Mouse (Mus musculus): ENCODE data around the gene Rfx1.

Rfx1 gene

DNA sequence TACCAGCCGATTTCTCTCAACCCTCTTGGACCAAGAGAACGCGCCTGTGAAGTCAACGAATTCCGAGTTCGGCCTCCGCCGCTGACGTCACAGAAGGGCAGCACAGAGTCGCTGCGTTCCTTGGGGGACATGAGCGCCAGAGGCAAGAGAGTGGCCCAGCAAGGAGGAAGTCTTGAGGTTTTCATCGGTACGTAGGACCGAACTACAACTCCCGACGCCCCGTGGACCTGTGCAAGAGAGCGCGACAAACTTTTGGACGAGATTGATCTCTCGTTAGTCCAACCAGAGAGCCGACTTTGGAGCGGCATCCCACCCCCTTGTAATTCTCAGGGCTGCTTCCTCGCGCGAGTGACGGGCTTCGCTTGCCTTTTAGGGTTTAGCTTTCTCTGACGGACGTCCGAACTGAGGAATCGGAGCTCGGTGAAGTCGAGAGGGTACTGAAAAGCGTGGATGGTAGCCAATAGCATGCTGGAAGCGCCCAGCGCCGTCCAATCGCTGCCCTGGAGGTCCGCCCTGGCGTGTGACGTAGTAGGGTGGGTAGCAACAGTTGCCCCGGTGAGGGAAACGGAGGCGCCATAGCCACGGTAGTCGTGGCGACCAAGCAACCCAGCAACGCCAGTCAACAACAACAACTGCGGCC lies at the start of gene Rfx1:
Rfx1 (plus strand) TSS at position 544 of the 640 bp plus-strand sequence.
- in situ Hi-C loops (cut with MboI; ENCODE audit: unreplicated experiment in 2 of 2): no loop called here

DNA sequence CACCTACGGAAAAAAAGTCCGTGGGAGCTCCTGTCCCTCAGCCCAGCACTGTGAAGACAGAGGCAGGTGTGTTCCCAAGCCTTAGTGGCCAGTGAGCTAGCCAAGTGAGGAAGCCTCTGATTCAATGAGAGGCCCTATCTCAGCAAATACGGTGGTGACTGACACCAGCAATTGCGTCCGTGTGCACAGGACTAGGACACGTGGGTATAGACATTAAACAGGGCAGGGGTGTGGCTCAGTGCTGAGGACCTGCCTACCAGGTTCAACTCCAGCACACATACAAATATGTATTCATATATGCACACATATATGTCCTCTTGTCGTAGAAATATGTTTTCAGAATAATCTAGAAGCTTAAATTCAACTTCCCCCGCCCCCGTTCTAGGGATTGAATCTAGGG lies 46.9 kb upstream of the Rfx1 start:
- in situ Hi-C loops (cut with MboI; ENCODE audit: unreplicated experiment in 2 of 2): no loop called here

DNA sequence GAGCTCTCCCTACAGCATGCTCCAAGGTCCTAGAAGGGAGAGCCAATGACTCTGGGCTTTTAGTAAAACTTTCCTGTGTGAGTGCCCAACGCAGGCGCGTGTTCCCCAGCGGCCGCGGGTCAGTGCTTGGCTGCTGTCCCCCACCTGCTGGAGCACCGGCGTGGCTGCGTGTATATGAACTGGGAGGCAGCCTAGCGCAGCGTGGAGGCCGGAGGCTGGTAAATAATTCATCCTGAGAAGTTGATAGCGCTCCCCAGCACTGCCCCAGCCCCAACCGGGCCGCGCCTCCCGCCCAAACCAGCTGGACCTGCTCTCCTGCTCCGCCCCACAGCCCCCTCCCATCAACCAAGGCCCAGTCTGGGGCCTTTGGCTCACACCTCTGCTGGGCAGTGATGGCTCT lies 45.5 kb upstream of the Rfx1 start, which contains the start of gene Palm3:
Palm3 (plus strand) TSS at position 376 of the 400 bp plus-strand sequence.
- in situ Hi-C loops (cut with MboI; ENCODE audit: unreplicated experiment in 2 of 2): no loop called here

DNA sequence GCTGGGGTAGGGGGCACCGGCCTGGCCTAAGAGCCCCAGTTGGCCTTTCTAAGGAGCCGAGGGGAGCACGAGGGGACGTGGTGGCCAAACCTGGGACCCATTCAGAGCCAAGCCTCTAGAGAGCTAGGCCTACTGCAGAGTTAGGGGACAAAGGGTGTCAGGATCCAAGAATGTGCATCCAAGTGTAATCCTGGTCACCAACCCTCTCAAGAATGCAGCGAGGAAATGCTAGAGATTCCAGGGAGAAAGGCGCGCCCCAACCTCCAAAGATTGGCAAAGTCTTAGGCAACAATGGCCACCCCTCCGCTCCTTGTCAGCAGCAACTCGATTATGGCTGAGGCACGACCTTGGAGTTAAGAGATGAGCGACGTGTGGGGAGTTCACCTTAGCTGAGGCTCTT lies 45.1 kb upstream of the Rfx1 start:
- in situ Hi-C loops (cut with MboI; ENCODE audit: unreplicated experiment in 2 of 2): no loop called here

DNA sequence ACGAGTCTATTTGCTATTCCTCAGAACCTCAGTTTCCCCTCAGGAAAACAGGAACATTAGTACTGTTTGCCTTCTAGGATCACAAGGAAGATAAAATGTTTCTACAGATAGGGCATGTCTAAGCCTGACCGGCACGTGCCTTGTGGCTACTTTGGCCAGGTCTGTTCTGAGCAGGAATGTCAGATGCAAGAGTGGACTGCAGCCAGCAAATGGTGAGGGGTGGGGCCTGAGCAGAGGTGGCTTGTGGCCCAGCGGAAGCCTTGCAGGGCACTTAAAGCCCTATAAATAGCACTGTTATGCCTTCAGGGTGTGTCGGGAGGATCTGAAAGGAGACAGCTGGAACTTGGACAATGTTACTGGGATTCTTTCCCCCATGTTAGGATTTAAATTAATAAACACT lies 43.5 kb upstream of the Rfx1 start:
- in situ Hi-C loops (cut with MboI; ENCODE audit: unreplicated experiment in 2 of 2): no loop called here

DNA sequence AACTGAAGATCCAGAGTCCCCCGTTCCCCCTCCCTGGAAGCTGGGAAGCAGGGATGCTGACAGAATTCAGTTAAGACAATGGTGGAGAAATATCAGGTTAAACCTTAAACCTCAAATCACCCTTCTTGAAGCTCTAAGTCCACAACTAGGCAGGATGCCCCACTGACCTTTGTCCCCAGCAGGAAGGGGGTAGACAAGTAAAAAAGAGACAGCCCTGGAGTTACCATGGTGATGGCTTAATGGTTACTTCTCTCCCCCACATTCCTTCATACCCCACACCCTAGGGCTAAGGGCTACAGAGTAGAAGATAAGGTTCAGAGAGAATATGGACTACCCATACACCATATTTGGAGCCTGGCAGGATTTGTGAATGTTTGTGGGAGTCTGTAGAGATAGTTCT lies 43.0 kb upstream of the Rfx1 start:
- in situ Hi-C loops (cut with MboI; ENCODE audit: unreplicated experiment in 2 of 2): no loop called here

DNA sequence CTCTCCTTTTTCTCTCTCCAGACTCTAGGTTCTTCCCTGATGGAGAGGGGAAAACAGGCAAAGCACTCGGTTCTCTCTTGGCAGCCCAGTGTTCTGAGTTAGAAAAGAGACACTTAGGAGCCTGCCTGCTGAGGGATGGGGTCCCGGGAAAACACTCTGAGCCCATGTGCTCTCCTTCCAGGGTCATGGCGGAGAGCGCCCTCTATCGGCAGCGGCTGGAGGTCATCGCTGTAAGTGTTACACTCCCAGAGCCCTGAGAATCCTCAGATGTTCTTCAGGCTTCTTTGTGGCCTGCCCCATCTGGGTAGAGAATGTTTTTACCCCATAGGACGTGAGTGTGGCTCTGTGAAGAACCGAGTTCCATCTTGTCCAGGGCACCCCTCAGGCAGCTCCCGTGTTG lies 42.5 kb upstream of the Rfx1 start:
- in situ Hi-C loops (cut with MboI; ENCODE audit: unreplicated experiment in 2 of 2): no loop called here

DNA sequence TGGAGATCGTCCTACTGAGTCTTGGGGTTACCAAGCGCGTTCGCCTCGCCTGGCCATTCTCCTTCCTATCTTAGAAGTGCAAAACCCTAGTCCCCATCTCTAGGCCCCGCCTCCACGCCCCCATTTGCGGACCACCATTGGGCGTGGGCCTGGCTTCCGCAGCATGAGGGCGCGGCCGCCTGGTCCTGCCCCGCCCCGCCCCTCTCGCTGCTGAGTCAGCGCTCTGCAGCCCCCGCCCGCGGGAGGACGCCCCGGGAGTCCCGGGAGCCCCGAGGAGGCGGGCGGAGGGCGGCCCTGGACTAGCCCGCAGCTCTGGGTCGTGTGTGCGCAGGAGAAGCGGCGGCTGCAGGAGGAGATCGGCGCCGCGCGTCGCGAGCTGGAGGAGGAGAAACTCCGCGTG lies 40.8 kb upstream of the Rfx1 start:
- in situ Hi-C loops (cut with MboI; ENCODE audit: unreplicated experiment in 2 of 2): no loop called here

DNA sequence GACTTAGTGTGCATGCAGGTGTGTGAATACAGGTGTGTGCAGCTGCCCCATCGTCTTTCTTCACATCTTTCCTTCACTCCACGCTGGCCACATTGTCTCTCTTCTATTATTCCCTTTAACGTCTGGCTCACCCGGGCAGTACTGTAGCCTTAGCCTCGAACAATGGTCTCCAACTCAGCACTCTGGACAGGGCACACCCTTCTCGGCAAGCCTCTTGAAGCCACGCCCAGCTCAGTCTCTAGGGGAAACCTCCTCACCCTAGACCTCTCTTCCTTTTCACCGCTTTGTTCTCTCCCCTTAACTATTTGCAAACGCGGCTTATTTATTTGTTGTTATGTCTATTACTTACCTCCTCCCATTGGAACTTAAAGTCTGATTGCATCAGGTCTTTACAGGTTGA lies 39.2 kb upstream of the Rfx1 start:
- in situ Hi-C loops (cut with MboI; ENCODE audit: unreplicated experiment in 2 of 2): no loop called here

DNA sequence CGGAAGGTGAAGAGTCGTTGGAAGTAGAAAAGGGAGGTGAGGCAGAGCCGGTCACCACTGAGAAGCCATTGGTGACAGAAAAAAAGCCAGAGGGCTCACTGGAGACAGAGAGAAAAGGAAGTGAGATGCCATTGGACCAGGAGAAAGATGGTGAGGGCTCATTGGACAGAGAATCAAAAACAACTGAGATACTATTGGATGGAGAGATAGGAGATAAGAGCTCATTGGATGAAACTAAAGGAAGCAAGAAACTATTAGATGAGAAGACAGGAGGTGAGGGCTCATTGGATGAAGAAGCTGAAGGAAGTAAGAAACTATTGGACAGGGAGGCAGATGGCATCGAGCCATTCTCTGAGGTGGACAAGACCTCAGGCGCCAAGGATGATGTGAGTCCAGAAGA lies 37.4 kb upstream of the Rfx1 start:
- in situ Hi-C loops (cut with MboI; ENCODE audit: unreplicated experiment in 2 of 2): no loop called here

DNA sequence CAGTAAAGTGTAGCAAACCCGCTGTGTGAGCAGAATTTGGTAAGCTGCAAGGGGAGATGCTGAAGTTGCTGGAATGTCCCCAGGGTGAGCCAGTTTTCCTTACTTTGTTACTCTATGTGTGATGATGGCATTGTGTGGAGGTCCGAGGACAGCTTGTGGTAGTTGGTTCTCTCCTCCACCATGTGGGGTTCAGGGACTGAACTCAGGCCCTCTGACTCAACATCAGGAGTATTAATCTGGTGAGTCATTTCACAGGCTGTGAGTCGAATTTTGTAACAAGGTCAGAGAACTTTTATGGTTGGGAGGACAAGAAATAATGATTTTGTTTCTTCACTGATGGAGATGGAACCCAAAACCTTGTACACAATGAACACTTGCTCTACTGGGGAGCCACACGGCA lies 33.9 kb upstream of the Rfx1 start:
- in situ Hi-C loops (cut with MboI; ENCODE audit: unreplicated experiment in 2 of 2): no loop called here

DNA sequence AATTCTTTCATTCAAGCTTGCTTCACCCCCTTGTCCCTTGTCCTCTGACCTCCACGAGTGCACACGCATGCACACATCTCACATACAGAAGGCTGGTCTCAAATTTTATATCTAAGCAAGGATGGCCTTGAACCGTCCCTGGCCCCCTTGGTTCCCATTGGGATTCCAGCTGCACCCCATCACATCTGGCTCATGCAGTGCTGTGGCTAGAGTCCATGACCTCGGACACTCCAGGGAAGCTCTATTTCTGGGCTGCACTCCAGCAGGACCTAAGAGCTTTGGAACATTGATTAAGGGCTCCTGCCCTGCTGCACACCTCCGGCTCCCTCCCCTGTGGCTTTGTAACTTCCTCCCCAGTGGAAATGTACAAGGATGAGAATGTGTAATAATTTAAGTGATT lies 28.6 kb upstream of the Rfx1 start:
- in situ Hi-C loops (cut with MboI; ENCODE audit: unreplicated experiment in 2 of 2): loop anchor here (5.0 kb wide), 4 partner anchors 134 to 319 kb away; partner anchors contain the start of gene Ccdc130 (in 1 of the 2)

DNA sequence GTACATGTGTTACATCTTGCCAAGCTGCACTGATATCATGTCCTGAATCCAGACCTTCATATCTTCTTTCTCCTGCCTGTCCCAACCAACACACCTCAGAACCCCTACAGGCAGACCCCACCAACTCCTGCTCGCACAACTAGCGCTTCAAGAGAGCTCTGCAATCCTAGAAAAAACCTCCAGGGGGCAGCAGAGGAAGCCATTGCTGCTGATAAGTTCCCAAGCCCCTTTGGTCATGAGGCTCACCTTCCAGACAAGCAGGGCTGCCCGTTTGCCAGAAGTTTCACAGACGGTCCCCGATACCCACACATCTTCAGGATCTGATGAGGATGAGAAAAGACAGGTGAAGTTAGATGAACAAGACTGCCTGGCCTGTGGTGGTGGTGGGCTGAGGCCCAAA lies 27.6 kb upstream of the Rfx1 start:
- in situ Hi-C loops (cut with MboI; ENCODE audit: unreplicated experiment in 2 of 2): loop anchor here (5.0 kb wide), 4 partner anchors 133 to 318 kb away; partner anchors contain the start of gene Ccdc130 (in 1 of the 2)

DNA sequence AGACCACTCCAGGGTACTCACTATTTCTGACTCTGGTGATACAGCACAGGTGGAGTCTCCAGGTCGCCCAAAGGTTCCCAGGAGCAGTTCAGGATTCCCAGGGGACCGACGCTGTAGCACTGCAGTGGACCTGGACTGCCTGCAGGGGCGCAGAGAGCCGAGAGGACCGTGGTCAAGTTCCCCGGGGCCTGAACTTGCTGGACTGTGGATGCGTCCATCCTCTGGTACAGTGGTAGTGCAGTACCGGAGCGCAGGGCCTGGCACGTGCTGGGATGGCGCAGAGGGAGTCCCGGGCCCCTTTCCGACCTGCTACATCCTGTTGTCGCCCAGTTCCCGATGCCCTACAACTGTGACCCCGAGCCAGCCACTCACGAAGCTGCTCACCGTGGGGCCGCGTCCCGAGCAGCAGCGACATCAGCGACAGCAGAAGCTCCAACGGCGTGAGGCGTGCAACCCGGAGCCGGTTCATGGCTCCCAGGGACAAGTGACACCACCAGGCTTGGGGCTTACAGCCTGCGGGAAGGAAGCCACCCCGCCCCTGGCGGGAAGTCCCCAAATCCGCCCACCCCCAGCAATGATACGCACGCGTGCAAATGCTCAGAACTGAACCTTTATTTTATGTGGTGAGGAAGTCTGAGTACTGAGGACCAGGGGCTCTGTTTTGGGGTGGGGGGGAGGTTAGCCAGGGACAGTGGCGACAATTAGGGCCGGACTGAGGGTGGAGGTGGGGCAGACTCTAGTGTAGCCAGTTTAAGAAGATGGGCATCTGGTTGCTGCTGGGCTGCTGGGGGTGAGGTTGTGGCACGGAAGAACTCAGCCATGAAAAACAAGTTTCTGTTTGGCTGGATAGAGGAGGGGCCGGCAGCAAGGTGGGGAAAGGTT lies 24.3 kb upstream of the Rfx1 start, which contains the start of gene Il27ra:
Il27ra (minus strand) TSS at position 524 of the 882 bp plus-strand sequence.
- in situ Hi-C loops (cut with MboI; ENCODE audit: unreplicated experiment in 2 of 2): loop anchor here (5.0 kb wide), 2 partner anchors 55 to 60 kb away; partner anchors contain the start of gene Dcaf15 (in 1 of the 2)

DNA sequence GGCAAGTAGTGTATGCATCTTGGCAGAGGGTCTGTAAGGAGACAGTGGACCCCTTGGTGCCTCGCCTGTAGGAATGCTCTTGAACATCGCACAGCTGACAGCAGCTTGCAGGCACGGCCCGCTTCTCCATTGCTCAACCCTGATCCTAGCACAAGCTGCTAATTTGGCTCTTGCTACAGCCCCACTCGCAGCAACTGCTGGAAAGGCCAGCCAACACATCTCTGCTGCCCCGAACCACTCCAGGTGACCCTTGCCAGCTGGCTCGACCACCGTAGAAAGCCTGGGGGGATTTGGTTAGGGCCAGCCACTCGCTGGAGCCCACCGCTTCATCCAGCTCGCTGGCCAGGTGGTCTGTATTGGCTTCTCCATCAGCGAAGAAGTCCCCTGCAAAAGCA lies 23.7 kb upstream of the Rfx1 start:
- in situ Hi-C loops (cut with MboI; ENCODE audit: unreplicated experiment in 2 of 2): loop anchor here (5.0 kb wide), 2 partner anchors 54 to 59 kb away; partner anchors contain the start of gene Dcaf15 (in 1 of the 2)

DNA sequence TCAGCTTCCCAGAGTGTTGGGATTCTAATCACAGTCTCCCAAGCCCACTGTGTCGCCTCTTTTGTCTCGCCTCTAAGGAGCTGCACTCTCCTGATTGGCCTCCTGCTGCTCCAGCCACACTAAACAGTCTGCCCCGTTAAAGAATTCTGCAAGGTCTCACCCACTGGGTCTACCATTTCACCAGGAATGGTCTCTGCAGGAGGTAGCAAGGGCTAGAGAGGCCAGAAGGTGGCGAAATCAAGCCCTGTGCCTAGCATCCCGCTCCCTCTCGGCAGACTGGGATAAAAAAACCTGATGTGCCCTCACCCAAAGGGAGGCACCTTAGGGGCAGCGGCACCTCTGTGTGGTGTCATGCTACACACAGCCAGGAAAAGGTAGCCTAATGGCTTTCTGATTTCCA lies 22.5 kb upstream of the Rfx1 start:
- in situ Hi-C loops (cut with MboI; ENCODE audit: unreplicated experiment in 2 of 2): loop anchor here (5.0 kb wide), 2 partner anchors 53 to 58 kb away; partner anchors contain the start of gene Dcaf15 (in 1 of the 2)

DNA sequence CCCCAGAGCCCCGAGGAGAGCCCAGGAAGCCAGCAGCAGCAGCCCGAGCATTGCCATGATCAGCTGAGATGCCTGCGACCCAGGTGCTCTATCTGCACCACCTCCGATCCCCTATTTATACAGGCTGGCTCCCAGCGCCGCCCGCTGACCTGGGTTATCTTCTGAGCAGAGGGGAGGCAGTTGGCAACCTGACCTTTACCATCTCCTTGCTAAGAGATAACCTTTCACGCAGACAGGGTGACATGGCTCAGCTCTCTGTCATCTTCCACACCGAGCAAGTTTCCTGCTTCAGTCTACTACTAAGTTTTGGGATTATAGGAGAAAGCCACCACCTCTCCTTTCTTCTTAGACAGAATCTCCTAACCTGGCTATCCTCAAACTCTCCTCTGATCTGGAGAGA lies 21.7 kb upstream of the Rfx1 start, which contains the start of gene Rln3:
Rln3 (minus strand) TSS at position 101 of the 400 bp plus-strand sequence.
- in situ Hi-C loops (cut with MboI; ENCODE audit: unreplicated experiment in 2 of 2): loop anchor here (5.0 kb wide), 2 partner anchors 52 to 57 kb away; partner anchors contain the start of gene Dcaf15 (in 1 of the 2)

DNA sequence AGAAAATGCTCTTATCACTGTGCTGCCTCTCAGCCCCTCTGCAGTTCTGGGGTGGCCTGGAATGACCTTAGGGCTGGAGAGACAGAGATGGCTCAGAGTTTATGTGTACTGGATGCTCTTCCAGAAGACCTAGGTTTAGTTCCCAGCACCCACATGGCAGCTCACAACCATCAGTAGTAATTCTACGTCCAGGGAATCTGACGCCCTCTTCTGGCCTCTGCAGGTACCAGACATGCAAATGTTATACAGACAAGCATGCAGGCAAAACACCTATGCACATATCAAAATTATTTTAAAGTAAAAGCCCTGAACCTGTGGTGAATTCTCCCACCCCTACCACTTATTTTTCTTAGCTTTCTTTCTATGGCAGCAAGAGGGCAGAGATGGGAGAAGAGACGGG lies 20.1 kb upstream of the Rfx1 start:
- in situ Hi-C loops (cut with MboI; ENCODE audit: unreplicated experiment in 2 of 2): no loop called here

DNA sequence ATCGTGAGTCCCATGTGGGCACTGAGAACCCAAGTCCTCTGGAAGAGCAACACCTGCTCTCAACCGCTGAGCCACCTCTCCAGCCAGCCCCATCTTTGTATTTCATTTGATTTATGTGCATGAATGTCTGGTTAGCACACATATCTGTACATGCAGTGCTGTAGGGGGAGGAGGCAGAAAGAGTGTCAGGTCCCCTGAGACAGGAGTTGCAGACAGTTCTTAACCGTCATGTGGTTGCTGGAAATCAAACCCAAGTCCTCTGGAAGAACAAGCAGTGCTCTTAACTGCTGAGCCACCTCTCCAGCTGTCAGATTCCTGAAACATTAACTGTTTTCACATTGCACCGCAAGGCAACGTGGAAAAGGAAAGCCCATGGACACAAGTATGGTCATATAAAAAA lies 18.5 kb upstream of the Rfx1 start:
- in situ Hi-C loops (cut with MboI; ENCODE audit: unreplicated experiment in 2 of 2): no loop called here

DNA sequence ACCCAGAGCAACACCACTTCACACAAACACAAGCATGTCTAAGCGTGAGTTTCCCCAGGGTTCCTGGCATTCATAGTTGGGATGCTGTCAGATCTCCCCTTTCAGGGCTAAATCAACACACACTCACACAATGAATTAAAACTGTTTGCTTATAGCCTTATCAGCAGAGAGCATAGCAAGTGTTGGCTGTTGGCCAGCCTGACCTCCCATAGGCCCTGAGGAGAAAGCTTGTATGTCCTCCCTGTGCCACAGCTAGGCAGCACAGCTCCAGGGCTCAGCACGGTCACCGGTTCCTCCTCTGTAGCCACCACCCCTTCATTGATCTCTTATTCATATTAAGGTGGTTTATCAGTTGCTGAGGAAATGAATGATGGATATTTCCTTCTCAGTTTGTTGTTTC lies 13.9 kb upstream of the Rfx1 start:
- in situ Hi-C loops (cut with MboI; ENCODE audit: unreplicated experiment in 2 of 2): no loop called here

DNA sequence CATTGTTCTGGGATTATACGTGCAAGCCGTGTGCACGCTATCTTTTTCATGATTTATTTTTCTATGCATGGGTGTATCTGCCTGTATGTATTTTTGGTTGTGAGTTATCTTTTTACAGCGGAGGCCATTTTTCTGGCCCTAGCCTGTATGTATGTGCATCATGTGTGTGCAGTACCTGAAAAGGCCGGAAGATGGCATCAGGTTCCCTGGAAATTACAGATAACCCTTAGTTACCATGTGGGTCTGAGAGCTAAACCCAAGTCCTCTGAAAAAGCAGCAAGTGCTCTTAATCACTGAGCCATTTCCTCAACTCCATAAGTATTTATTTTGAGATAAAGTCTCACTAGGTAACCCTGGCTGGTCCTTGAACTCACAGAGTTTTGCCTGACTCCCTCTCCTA lies 13.4 kb upstream of the Rfx1 start:
- in situ Hi-C loops (cut with MboI; ENCODE audit: unreplicated experiment in 2 of 2): no loop called here
